Mouse (Mus musculus): ENCODE data around the gene Itgav. TPM values are rescaled to one million over a fixed set of nuclear protein-coding genes. Genes with fewer than 3 reads are reported as not detected.

The Itgav gene
- 170 TPM for polyA plus RNA-seq (2014; fragmentation: Illumina TruSeq; extraction: RNeasy Lipid Tissue Mini Kit (QIAGEN cat#74804); ENCODE audit: low read depth, low replicate concordance)

GRCm38 (mm10) chr2:83723921-83724826 is at the start of gene Itgav:
Gene Itgav, plus strand, starts transcription at chr2:83724397.

DNA sequence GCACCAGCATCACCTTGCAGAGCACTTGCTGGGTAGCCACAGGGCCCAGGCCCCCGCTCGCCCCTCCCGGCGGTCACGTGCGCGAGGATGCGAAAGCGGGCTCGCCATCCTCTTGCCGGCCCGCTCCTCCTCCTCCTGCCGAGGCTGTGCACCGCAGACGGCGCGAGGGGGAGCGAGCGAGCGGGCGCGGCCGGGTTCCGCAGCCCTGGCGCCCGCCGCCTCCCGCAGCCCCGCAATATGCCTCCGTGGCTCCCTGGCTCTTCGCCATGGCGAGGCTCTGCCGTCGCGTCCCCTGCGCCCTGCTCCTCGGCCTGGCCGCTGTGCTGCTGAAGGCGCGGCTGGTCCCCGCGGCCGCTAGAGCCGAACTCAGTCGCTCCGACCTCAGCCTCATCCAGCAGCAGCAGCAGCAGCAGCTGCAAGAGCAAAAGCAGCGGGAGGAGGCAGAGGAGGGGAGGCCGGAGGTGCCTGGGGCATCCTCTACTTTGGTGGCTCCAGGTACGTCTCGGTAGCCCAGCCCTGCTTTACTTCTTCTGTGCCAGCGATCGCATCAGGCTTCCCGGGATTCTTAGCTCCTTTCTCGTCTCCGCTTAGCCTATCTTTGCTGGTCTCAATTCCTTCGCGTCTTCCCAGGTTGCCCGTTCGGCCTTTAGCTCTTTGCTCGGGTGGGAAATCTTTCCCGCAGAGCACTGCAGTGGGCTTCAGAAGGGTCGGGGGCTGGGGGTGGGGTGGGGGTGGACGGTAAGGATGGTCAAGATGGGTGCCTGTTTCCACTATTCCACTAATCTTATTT is 88.5 kb downstream of the Itgav start, which contains the start of gene Fam171b:
Fam171b (plus strand) TSS at position 154 of the 790 bp plus-strand sequence.

Other genes with a start within 250 kb of the Itgav start
- gene Zc3h15, start 80.0 kb upstream of the Itgav start, polyA plus RNA-seq (2014; fragmentation: Illumina TruSeq; extraction: RNeasy Lipid Tissue Mini Kit (QIAGEN cat#74804); ENCODE audit: low read depth, low replicate concordance), result 212 TPM
- gene Fam171b, start 88.2 kb downstream of the Itgav start, polyA plus RNA-seq (2014; fragmentation: Illumina TruSeq; extraction: RNeasy Lipid Tissue Mini Kit (QIAGEN cat#74804); ENCODE audit: low read depth, low replicate concordance), result 0.57 TPM
- gene Zswim2, start 216.8 kb downstream of the Itgav start, polyA plus RNA-seq (2014; fragmentation: Illumina TruSeq; extraction: RNeasy Lipid Tissue Mini Kit (QIAGEN cat#74804); ENCODE audit: low read depth, low replicate concordance), result not detected
- gene Gm13698, start 231.3 kb downstream of the Itgav start, polyA plus RNA-seq (2014; fragmentation: Illumina TruSeq; extraction: RNeasy Lipid Tissue Mini Kit (QIAGEN cat#74804); ENCODE audit: low read depth, low replicate concordance), result not detected
- gene Gm13693, start 237.1 kb downstream of the Itgav start, polyA plus RNA-seq (2014; fragmentation: Illumina TruSeq; extraction: RNeasy Lipid Tissue Mini Kit (QIAGEN cat#74804); ENCODE audit: low read depth, low replicate concordance), result not detected
- not detected for gene Gm13695, start 242.9 kb downstream of the Itgav start, polyA plus RNA-seq (2014; fragmentation: Illumina TruSeq; extraction: RNeasy Lipid Tissue Mini Kit (QIAGEN cat#74804); ENCODE audit: low read depth, low replicate concordance)
- not detected for gene Gm13696, start 248.7 kb downstream of the Itgav start, polyA plus RNA-seq (2014; fragmentation: Illumina TruSeq; extraction: RNeasy Lipid Tissue Mini Kit (QIAGEN cat#74804); ENCODE audit: low read depth, low replicate concordance)